Mouse (Mus musculus): ENCODE measurements at regions not wholly inside any gene's neighbourhood (a gene's known extent, or its start where the extent isn't known, plus 50 kb on each side); places are given as distances from the start of the nearest gene placed in this dataset.

- no peak for DNase-seq
These were observed 63.1 kb downstream of the Gm11011 start for GRCm38 (mm10) chr2:169524429-169524828.

- peak; percentile 1 for DNase-seq
These were observed 67.6 kb downstream of the Gm11011 start for GRCm38 (mm10) chr2:169519941-169520340.

GRCm38 (mm10) chr2:169515350-169515749 is 72.2 kb downstream of the Gm11011 start:
- peak; percentile 10 for DNase-seq

GRCm38 (mm10) chr2:169510741-169511140 is 76.8 kb downstream of the Gm11011 start:
- no peak for DNase-seq

- no peak for DNase-seq
These were observed 78.1 kb downstream of the Gm11011 start for GRCm38 (mm10) chr2:169509406-169509805.

- DNase-seq, result no peak
These were observed 83.0 kb downstream of the Gm11011 start for GRCm38 (mm10) chr2:169504416-169505057.

- DNase-seq, result no peak
These were observed 84.0 kb downstream of the Gm11011 start for GRCm38 (mm10) chr2:169503598-169503958.

GRCm38 (mm10) chr2:169502717-169503597 is 84.6 kb downstream of the Gm11011 start:
- no peak for DNase-seq

GRCm38 (mm10) chr2:169501736-169502340 is 85.7 kb downstream of the Gm11011 start:
- no peak for DNase-seq

- no peak for DNase-seq
These were observed 92.2 kb downstream of the Gm11011 start for GRCm38 (mm10) chr2:169495368-169495767.

- peak; percentile 10 for DNase-seq
These were observed 92.8 kb downstream of the Gm11011 start for GRCm38 (mm10) chr2:169494503-169495311.

GRCm38 (mm10) chr2:169493609-169494275 is 93.8 kb downstream of the Gm11011 start:
- DNase-seq, result peak; percentile 15

GRCm38 (mm10) chr2:169483934-169484333 is 103.6 kb downstream of the Gm11011 start:
- no peak for DNase-seq

- no peak for DNase-seq
These were observed 105.6 kb downstream of the Gm11011 start for GRCm38 (mm10) chr2:169481731-169482465.

GRCm38 (mm10) chr2:169474418-169475112 is 113.0 kb downstream of the Gm11011 start:
- DNase-seq, result no peak

GRCm38 (mm10) chr2:169469538-169469937 is 118.0 kb downstream of the Gm11011 start:
- DNase-seq, result no peak

GRCm38 (mm10) chr2:169467621-169468020 is 119.9 kb downstream of the Gm11011 start:
- DNase-seq, result no peak

GRCm38 (mm10) chr2:169464106-169464505 is 123.4 kb downstream of the Gm11011 start:
- DNase-seq, result no peak

- no peak for DNase-seq
These were observed 126.0 kb downstream of the Gm11011 start for GRCm38 (mm10) chr2:169461491-169462039.

GRCm38 (mm10) chr2:169452956-169453355 is 134.6 kb downstream of the Gm11011 start:
- DNase-seq, result no peak

- no peak for DNase-seq
These were observed 136.7 kb downstream of the Gm11011 start for GRCm38 (mm10) chr2:169450801-169451200.

Data from lung, postnatal 36 days (tissue).